Mouse (Mus musculus) kidney, postnatal 36 days (tissue): Measurements from ENCODE around the gene Kif3b.
A peak's percentile ranks its signal among the peaks of the same experiment; 100 is the strongest.

ENCODE experiments used
- DNase-seq, 2 experiments: peaks; one replicate each; pipeline ENCODE4 v3.0.0; 2021 to 2022; ENCODE audit warnings: mixed read lengths in 2 of 2

The Kif3b gene

GRCm38 (mm10) chr2:153298460-153298859 lies 7.2 kb downstream of the Kif3b start:
- DNase-seq: no peak

GRCm38 (mm10) chr2:153298863-153299262 lies 7.7 kb downstream of the Kif3b start:
- peak in 1 of 2 experiments; percentile 10 for DNase-seq

- DNase-seq: no peak
Measured at GRCm38 (mm10) chr2:153301123-153301522, 9.9 kb downstream of the Kif3b start.

- DNase-seq: peak in 1 of 2 experiments; percentile 26
Measured at GRCm38 (mm10) chr2:153305240-153305639, 14.0 kb downstream of the Kif3b start.

- no peak for DNase-seq
Measured at GRCm38 (mm10) chr2:153308586-153308985, 17.4 kb downstream of the Kif3b start.

- no peak for DNase-seq
Measured at GRCm38 (mm10) chr2:153309106-153309505, 17.9 kb downstream of the Kif3b start.

GRCm38 (mm10) chr2:153310228-153310627 lies 19.0 kb downstream of the Kif3b start:
- no peak for DNase-seq

GRCm38 (mm10) chr2:153312884-153313283 lies 21.7 kb downstream of the Kif3b start:
- no peak for DNase-seq

GRCm38 (mm10) chr2:153318408-153318807 lies 27.2 kb downstream of the Kif3b start:
- no peak for DNase-seq

- peak in 1 of 2 experiments; percentile 26 for DNase-seq
Measured at GRCm38 (mm10) chr2:153319036-153319643, 27.9 kb downstream of the Kif3b start.

- DNase-seq: no peak
Measured at GRCm38 (mm10) chr2:153325706-153326376, 34.6 kb downstream of the Kif3b start.

GRCm38 (mm10) chr2:153332271-153332670 lies 41.1 kb downstream of the Kif3b start:
- no peak for DNase-seq

GRCm38 (mm10) chr2:153332981-153333380 lies 41.8 kb downstream of the Kif3b start:
- peak; percentile 16 to 57 for DNase-seq

GRCm38 (mm10) chr2:153333822-153334232 lies 42.6 kb downstream of the Kif3b start:
- peak; percentile 52 to 68 for DNase-seq

GRCm38 (mm10) chr2:153334281-153334680 lies 43.1 kb downstream of the Kif3b start:
- DNase-seq: no peak

GRCm38 (mm10) chr2:153336117-153336516 lies 44.9 kb downstream of the Kif3b start:
- DNase-seq: no peak

GRCm38 (mm10) chr2:153338361-153339350 lies 47.4 kb downstream of the Kif3b start:
- DNase-seq: no peak

- no peak for DNase-seq
Measured at GRCm38 (mm10) chr2:153342166-153342565, 51.0 kb downstream of the Kif3b start.

GRCm38 (mm10) chr2:153342602-153343001 lies 51.4 kb downstream of the Kif3b start:
- DNase-seq: no peak

- no peak for DNase-seq
Measured at GRCm38 (mm10) chr2:153343191-153343590, 52.0 kb downstream of the Kif3b start.

GRCm38 (mm10) chr2:153345071-153345453 lies 53.8 kb downstream of the Kif3b start:
- peak in 1 of 2 experiments; percentile 4 for DNase-seq

GRCm38 (mm10) chr2:153345454-153346220 lies 54.4 kb downstream of the Kif3b start, which contains the start of gene Asxl1:
Gene Asxl1, plus strand, starts transcription at chr2:153345829.
- DNase-seq: peak; percentile 98 to 99
